Mouse (Mus musculus): Measurements from ENCODE around the gene Plekha4.
A peak's percentile ranks its signal among the peaks of the same experiment; 100 is the strongest.
"Not testable (repeated sequence)": the region's sequence is repeated elsewhere in the genome, so short reads cannot be mapped to it uniquely, and the experiment has no call there.

The Plekha4 gene

DNA sequence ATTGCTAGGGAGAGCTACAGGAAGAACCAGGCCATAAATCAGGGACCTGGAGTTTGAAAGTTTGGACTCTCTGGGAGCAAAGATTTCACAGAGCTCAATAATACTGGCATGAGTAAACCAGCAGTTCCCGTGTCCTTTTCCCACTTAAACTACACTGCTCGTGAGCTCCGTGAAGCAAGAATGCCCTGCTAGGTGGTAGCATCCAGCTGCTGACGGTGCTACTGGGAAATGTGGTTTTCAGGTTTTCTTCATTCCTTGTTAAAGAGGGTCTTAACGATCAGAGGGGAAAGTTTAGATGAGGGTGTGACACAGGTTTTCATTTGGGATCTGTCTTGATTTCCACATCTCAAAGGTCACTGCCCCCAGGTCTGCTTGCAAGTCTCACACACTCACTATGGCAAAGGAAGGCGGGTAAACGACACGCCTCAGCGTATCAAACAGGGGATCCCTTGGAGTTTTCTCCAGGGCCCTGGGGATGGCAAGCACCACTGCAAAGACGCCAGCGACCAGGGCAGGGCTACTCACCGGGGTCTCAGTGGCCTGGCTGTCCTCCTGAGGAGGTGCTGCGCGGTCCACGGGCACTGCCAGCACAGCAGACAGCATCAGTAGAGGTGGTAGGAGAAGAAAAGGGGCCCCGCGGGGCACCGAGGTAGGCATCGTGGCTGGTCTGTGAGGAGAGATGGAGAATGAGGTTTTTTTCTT is 16.8 kb upstream of the Plekha4 start:
- DNase-seq (ENCODE audit: low spot score in 2 of 2): no peak

DNA sequence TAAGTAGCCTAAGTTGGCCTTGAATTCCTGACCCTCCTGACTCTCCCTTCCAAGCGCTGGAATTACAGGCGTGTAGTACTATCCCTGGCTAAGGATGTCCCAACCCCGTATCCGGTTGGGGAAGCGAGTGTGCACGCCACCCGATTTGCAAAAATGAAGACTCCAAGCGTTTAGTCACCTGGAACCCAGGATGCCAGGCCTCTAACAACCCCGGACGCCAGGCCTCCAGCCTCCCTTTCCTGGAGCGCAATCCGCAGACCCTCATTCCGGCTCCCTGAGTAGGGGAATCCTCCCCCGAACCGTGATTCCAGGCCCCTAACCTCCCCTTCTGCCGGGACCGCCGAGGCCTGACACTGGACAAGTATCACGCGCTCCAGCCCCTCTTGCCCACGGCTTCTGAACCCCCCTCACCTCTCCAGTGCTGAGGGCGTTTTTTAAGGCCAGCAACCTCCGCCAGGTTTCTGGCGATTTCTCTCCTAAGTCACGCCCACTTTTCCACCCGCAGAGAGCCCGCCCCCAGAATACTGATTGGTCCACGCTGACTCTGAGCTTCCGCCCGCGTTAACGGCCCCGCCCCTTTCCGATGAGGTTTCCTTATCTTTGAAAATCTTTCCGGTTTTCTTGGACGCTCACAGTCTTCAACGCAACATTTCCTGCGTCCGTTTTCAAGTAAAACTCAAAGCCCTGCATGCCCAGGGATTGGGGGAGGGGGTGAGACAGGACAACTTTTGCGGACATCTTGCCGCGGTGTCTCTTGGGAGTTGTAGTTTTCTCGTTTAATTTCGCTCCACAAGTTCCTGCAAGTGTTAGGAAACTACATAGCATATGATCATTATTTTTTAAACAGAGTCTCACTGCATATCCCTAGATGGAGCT is 16.0 kb upstream of the Plekha4 start, which contains the start of gene Nucb1:
Gene Nucb1, minus strand, starts transcription at position 495 of the 876 bp plus-strand sequence.
- DNase-seq (ENCODE audit: low spot score in 2 of 2): peak; percentile 83 to 89

DNA sequence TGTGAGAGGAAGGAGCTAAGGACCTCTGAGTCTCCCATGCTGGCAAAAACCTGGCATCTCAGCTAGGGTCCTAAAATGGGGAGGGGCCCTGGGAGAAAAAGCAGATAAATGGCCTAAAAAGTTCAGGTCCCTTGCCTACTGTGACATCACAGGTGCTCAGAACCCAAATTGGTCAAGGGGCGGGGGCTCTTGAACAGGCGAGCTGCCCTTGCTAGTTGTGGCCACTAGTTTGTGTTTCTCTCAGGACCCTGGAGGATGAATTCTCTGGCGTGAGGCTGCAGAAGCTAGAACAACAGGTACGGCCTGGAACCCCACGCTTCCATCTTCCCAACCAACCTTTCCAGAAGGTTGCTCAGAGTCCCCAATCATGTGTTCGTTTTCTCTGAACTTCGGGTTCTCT is 11.7 kb upstream of the Plekha4 start:
- no peak for DNase-seq (ENCODE audit: low spot score in 2 of 2)

GRCm38 (mm10) chr7:45515436-45515835 is 10.7 kb upstream of the Plekha4 start:
- DNase-seq (ENCODE audit: low spot score in 2 of 2): no peak

- not testable (repeated sequence) for DNase-seq (ENCODE audit: low spot score in 2 of 2)
Observed at GRCm38 (mm10) chr7:45516846-45517245, 9.3 kb upstream of the Plekha4 start.

DNA sequence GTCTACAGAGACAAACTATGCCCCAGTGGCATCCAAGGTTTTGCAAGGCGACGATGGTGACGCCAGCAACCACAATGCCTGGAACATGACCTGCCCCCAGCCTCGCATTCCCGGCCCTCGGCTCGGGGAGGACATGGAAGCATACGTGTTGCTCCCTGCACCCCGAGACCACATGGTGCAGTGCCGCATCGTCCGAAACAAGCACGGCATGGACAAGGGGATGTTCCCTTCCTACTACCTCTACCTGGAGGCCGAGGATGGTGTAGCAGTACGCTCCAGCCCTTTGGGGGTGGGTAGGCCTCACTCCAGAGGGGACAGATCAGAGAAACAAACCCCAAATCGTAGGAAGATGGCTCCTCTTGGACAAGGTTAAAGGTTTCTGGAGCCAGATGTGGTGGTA is 7.5 kb upstream of the Plekha4 start:
- no peak for DNase-seq (ENCODE audit: low spot score in 2 of 2)

- DNase-seq (ENCODE audit: low spot score in 2 of 2): no peak
Observed at GRCm38 (mm10) chr7:45519345-45520120, 6.6 kb upstream of the Plekha4 start.

DNA sequence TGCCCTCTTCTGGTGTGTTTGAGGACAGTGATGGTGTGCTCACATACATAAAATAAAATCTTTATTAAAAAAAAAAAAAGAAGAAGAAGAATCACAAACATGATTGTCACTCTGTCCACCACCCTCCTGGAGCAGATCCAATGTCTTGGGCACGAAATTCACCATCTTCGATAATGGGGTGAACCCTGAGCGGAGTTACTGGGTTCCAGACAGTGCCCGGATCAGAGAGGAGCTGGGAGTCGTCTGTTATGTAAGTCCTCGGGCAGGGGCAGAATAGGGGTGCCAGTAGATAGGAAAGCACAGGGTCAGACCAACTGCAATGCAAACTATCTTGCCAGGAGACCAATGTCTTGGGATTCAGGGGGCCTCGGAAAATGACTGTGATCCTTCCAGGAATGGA is 5.5 kb upstream of the Plekha4 start:
- no peak for DNase-seq (ENCODE audit: low spot score in 2 of 2)

DNA sequence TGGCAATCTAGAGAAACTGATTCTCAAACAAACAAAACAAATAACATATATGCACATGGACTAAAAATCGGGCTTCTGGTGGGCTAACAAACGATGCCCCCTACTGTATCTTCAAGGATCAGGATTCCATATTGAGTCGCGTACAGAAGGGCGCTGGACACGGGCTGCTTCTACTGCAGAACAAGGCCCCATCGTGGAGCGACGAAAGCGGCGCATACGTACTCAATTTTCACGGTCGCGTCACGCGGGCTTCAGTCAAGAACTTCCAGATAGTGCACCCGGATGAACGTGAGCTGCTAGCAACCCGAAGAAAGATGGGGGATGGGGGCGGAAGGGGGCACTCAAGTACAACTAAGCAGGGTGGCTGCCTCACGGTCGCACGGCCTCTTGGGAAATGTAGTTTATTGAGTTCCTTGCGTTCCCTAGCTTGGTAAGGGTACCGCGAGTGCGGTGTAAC is 4.4 kb upstream of the Plekha4 start:
- peak; percentile 87 to 92 for DNase-seq (ENCODE audit: low spot score in 2 of 2)

DNA sequence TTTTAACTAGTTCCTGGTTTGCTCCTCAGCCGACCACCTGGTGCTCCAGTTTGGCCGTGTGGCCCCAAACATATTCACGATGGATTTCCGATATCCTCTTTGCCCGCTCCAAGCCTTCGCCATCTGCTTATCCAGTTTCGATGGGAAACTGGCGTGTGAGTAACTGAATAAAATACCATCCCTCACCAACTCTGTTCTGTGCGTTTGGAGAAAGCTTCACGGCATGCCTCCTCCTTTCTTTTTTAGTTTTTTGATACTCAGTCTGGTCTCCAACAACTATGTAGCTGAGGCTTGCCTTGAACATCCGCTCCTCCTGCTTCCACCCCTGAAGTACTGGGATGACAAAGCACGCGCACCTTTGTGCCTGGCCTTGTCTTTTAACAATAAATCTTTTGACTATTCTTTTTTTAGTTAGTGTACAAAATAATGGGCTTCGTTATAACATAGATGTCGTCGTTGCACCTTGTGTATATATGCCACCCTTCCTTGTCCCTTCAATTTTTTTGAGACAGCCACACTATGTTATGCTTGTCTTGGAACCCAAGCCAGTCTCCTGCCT is 3.9 kb upstream of the Plekha4 start:
- DNase-seq (ENCODE audit: low spot score in 2 of 2): no peak

DNA sequence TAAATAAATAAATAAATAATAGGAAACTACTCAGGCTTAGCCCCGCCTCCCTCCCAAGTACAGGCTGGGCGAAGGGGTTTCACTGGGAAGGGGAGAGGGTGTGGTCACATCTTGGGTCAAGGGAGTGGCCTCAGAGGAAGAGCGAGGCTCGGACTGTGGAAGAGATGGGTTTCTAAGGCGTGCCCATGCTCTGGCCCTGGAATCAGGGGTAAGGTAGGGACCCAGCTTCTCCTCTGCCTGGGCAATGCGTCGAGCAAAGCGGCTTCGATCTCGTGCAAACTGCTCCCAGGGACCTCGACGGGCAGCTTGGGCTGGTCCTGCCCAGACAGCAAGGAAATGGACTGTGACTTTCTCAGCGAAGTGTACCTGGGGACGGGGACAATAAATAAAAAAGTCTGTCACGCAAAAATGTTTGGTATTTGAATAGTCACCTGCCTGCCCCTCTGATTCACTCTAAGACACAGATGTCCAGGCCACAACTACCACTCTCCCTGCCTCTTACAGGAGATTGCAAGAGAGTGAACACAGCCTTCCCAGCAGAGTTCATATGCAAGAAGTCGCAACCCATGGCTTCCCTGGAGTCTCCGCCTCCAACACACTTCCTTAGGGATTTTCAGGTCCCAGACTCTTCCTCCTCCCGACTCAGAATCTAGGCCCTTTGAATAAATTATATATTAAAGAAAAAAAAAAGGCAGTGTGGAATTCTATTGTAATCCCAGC is 3.0 kb upstream of the Plekha4 start:
- no peak for DNase-seq (ENCODE audit: low spot score in 2 of 2)

DNA sequence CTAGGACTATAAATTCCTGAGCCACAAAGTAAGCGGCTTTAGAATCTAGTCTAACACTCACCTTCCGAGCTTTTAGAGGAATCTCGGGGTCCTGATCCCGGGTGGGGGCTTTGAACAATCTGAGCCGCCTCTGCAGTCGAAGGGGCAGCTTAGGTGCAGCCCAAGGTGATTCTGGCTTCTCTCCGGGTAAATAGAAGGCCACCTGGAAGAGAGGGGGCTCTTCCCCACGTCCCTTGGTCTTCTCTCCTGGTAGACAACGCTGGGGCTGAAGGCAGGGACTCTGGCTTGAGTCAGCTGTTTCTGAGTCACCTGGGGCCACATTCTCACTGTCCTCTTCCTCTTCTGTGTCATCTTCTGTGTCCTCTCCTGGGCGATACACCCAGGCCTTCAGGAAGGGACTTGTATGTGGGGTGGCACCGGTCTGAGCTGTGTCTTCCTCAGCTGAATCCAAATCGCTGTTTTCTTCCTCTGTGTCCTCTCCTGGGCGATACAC is 2.4 kb upstream of the Plekha4 start:
- no peak for DNase-seq (ENCODE audit: low spot score in 2 of 2)

- DNase-seq (ENCODE audit: low spot score in 2 of 2): no peak
Observed at GRCm38 (mm10) chr7:45524841-45525621, 1.1 kb upstream of the Plekha4 start.

- no peak for DNase-seq (ENCODE audit: low spot score in 2 of 2)
Observed at GRCm38 (mm10) chr7:45526474-45527120, 467 bp downstream of the Plekha4 start.

DNA sequence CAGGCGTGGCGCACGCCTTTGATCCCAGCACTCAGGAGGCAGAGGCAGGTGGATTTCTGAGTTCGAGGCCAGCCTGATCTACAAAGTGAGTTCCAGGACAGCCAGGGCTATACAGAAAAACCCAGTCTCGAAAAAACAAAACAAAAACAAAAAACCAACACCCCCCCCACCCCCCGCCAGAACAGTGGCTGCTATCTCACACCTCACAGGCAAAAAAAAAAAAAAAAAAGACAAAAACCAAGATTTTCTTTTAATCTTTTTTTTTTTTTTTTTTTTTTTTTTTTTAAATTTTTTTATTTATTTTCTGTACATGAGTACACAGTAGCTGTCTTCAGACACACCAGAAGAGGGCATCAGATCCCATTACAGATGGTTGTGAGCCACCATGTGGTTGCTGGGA is 1.0 kb downstream of the Plekha4 start:
- not testable (repeated sequence) for DNase-seq (ENCODE audit: low spot score in 2 of 2)

GRCm38 (mm10) chr7:45529461-45529860 is 3.3 kb downstream of the Plekha4 start:
- DNase-seq (ENCODE audit: low spot score in 2 of 2): no peak

GRCm38 (mm10) chr7:45530643-45531042 is 4.5 kb downstream of the Plekha4 start:
- DNase-seq (ENCODE audit: low spot score in 2 of 2): no peak

- DNase-seq (ENCODE audit: low spot score in 2 of 2): no peak
Observed at GRCm38 (mm10) chr7:45535676-45536075, 9.5 kb downstream of the Plekha4 start.

DNA sequence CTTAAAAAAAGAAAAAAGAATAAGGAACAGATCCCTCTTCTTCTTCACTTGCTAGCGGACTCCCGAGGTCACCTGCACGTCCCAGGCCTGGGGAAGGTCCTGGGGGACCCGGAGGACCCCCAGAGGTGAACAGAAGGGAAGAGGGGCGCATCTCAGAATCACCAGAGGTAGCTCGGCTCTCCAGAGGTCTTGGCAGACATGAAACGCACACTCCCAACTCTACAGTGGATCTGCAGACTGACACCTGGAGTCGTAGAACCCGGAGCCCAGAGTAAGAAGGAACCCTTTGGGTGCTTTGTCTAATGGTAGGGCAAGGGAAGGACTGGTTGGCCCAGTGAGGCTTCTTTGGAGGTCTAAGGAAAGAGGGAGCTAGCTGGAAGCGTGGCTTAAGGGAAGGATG is 11.5 kb downstream of the Plekha4 start:
- no peak for DNase-seq (ENCODE audit: low spot score in 2 of 2)

All from frontal cortex, postnatal 10 days (tissue).